Mouse (Mus musculus) embryonic fibroblast, embryonic 13.5 days (primary cell): Measurements from ENCODE around the gene Dlg4.
"Not testable (repeated sequence)": the region's sequence is repeated elsewhere in the genome, so short reads cannot be mapped to it uniquely, and the experiment has no call there.

ENCODE experiments used
- CTCF ChIP-seq: IDR thresholded peaks from 2 replicates; pipeline ENCODE4 v1.5.1; 2011; ENCODE audit warnings: mild to moderate bottlenecking, control low read depth, low read length, moderate library complexity, borderline replicate concordance; ENCODE audit not compliant: insufficient read depth
- POLR2A ChIP-seq: IDR thresholded peaks from 2 replicates; pipeline ENCODE4 v1.6.1; 2011; ENCODE audit warnings: low read depth, mild to moderate bottlenecking, control low read depth, low read length, moderate library complexity

DNA sequence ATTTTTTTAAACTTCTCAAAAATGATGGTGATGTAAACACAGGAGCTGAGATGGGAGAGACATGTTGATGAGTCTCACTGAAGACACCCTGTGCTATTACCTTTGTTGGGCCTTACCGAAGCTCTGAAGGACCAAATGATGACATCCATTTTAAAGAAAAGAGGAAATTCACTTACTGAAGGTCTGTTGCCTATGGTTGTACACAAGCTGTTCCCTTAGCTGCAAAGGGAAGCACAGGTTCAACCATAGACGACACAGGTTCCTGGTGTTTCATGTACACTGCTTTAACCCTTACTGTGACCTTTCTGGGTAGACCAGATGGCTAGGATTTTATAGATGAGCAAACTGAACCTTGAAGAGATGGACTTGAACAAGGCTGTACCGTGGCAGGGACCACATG is 53.9 kb downstream of the Dlg4 start:
- TF ChIP-seq POLR2A, CTCF: not testable (repeated sequence)
